Mouse (Mus musculus): ENCODE results near the gene Iqsec1.

- TF ChIP-seq POLR2A (IDR thresholded peaks at IDR 0.05; ENCODE audit: low read depth, low read length) (no peak), CTCF (IDR thresholded peaks at IDR 0.05; ENCODE audit: extremely low read depth, insufficient read length, insufficient replicate concordance, low read depth, low read length) (no peak)
Measured at GRCm38 (mm10) chr6:90763295-90763694, 225.2 kb downstream of the Iqsec1 start.
